24 mouse cellular contexts compared by ENCODE assay signal in genomic region chr7:119594530-119595107, GRCm38 (mm10). TPM values are rescaled to one million over a fixed set of nuclear protein-coding genes. Genes with fewer than 3 reads are reported as not detected.
"Had no signal": no experiment of that assay in that cellular context is flagged by ENCODE, and none has a peak within 500 bp of the region (broad histone marks: within the 10 kb centered on the region; RNA-seq: fewer than 3 reads in every experiment).

No protein-coding gene starts in this region.

- H3K27me3 ChIP-seq: liver, embryonic 15.5 days; neural tube, embryonic 15.5 days; stomach, embryonic 15.5 days had no signal

- H3K9me3 ChIP-seq: liver, embryonic 15.5 days; neural tube, embryonic 15.5 days; stomach, embryonic 15.5 days had no signal

- H3K9ac ChIP-seq: liver, embryonic 15.5 days; neural tube, embryonic 15.5 days; stomach, embryonic 15.5 days had no signal

- DNase-seq: lung, adult 2 months; lung, postnatal 36 days; midbrain, embryonic 14.5 days; right cerebral cortex, adult 18-20 months; right cerebral cortex, postnatal 4 days; spleen, adult 18-20 months; thymus, adult 2 months; thymus, postnatal 25 days had no signal

- H3K27ac ChIP-seq: liver, embryonic 15.5 days; neural tube, embryonic 15.5 days; stomach, embryonic 15.5 days had no signal

- H3K4me3 ChIP-seq: liver, embryonic 15.5 days; myocyte; neural tube, embryonic 15.5 days; stomach, embryonic 15.5 days had no signal

- H3K4me2 ChIP-seq: liver, embryonic 11.5 days; liver, embryonic 15.5 days; neural tube, embryonic 15.5 days; stomach, embryonic 15.5 days had no signal

- H3K36me3 ChIP-seq: liver, embryonic 15.5 days; neural tube, embryonic 15.5 days; stomach, embryonic 15.5 days had no signal

- H3K4me1 ChIP-seq: liver, embryonic 15.5 days; neural tube, embryonic 15.5 days; stomach, embryonic 15.5 days had no signal

- ATAC-seq: hindbrain, embryonic 16.5 days; inflammation-experienced regulatory T-cells, adult 6 months; intestine, postnatal 0 days; lung, postnatal 0 days had no signal

RNA-seq across cellular contexts. Expression of gene Acsm1, which starts 12.2 kb away (rescaled TPM):
- total RNA-seq: layer of hippocampus, adult 18-20 months; layer of hippocampus, postnatal 10 days; left cerebral cortex, postnatal 36 days; megakaryocyte progenitor cell, adult 5-6 weeks had no signal
- polyA plus RNA-seq: hindbrain, embryonic 16.5 days; inflammation-experienced regulatory T-cells, adult 6 months; intestine, postnatal 0 days; liver, embryonic 11.5 days; midbrain, embryonic 14.5 days; myocyte; neural tube, embryonic 11.5 days; neural tube, embryonic 15.5 days; testis, adult 2 months had no signal

RNA-seq across cellular contexts. Expression of gene Acsm2, which starts 40.5 kb away (rescaled TPM):
- total RNA-seq: layer of hippocampus, adult 18-20 months; layer of hippocampus, postnatal 10 days; left cerebral cortex, postnatal 36 days; megakaryocyte progenitor cell, adult 5-6 weeks had no signal
- polyA plus RNA-seq: hindbrain, embryonic 16.5 days; inflammation-experienced regulatory T-cells, adult 6 months; intestine, postnatal 0 days; limb, embryonic 14.5 days; liver, embryonic 11.5 days; liver, embryonic 15.5 days; lung, adult 2 months; lung, postnatal 0 days; midbrain, embryonic 14.5 days; myocyte; neural tube, embryonic 11.5 days; neural tube, embryonic 15.5 days; stomach, embryonic 15.5 days; testis, adult 2 months had no signal
